Mouse (Mus musculus) stomach, postnatal 0 days (tissue): Measurements from ENCODE around the gene Bmp2k.

Experiments used
- CTCF ChIP-seq: IDR thresholded peaks from 2 replicates; pipeline ENCODE4 v1.5.1; 2016; ENCODE audit warnings: antibody characterized with exemption, low read depth, mild to moderate bottlenecking, moderate library complexity
- EP300 ChIP-seq: optimal IDR thresholded peaks from 2 replicates; pipeline ENCODE3; 2016; ENCODE audit warnings: antibody characterized with exemption

DNA sequence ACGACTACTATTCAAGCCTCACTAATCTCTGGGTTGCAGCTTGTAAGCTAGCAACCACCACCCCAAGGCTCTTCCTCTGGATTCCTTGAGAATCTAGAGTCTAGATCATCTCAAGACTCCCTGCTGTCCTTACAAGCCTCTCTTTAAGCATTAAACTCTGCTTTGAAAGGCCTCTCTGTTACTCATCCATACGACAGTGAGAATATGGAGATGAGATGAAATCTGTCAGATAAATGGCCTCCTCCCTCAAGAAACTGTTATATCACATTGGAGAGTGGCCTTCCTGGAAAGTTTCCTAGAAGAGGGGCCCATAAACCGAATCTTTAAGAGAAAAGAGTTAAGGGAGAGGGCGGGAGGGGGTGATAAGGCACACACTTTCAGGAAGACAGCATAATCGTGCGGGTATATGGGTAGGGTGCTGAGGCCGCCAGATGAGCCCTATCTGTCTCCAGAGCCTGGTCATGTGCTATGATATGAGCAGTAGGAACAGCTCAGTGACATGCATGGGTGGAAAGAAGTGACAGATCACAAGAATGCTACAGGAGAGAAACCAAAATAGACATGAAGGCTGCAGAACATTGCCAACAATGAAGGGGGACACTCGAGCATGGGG lies 45.9 kb upstream of the Bmp2k start:
- TF ChIP-seq CTCF (no peak), EP300 (no peak)
